Mouse (Mus musculus) heart, postnatal 14 days (tissue): Measurements from ENCODE around the gene Rpl28. TPM values are rescaled to one million over a fixed set of nuclear protein-coding genes. Genes with fewer than 3 reads are reported as not detected.

ENCODE experiments used
- DNase-seq, 2 experiments: peaks; one replicate each; pipeline ENCODE4 v3.0.0; 2021 to 2022
- intact Hi-C: fragments of 180-260 bp; cut with DNase I; formaldehyde crosslinking; loops from one replicate; pipeline ENCODE4 v1.15.1; 2025
- total RNA-seq, 2 experiments: library from RNA; stranded (reverse); gene quantifications; 2 replicates each; pipeline ENCODE4 v1.2.3; 2021

The Rpl28 gene
- total RNA-seq, 2 experiments from 2014 or later, result 469 to 532 TPM

DNA sequence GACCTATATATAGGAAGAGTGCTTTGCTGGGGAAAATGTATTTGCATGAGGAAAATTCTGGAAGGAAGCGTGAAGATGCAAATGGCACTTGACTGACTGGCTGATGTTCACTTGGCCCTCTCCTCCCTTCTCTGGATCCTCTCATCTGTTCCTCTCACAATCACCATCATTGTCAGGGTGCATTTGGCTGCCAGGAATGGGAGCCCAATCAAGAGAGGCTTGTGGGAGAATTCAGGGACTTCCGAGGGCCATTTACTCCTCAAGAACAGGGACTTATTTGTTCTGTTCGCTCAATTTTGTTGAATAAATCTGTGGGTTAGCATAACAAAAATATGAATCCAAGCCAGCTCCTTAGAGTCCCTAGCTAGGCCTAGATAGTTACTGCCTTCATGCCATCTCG lies 29.0 kb downstream of the Rpl28 start:
- intact Hi-C loops, result no loop called here
- no peak for DNase-seq

- no peak for DNase-seq
Observed at GRCm38 (mm10) chr7:4822162-4822907, 29.7 kb downstream of the Rpl28 start.

GRCm38 (mm10) chr7:4825365-4825764 lies 32.7 kb downstream of the Rpl28 start:
- intact Hi-C loops, result no loop called here
- no peak for DNase-seq

More at GRCm38 (mm10) chr7:4822162-4822907, 29.7 kb downstream of the Rpl28 start:
- intact Hi-C loops, result no loop called here

DNA sequence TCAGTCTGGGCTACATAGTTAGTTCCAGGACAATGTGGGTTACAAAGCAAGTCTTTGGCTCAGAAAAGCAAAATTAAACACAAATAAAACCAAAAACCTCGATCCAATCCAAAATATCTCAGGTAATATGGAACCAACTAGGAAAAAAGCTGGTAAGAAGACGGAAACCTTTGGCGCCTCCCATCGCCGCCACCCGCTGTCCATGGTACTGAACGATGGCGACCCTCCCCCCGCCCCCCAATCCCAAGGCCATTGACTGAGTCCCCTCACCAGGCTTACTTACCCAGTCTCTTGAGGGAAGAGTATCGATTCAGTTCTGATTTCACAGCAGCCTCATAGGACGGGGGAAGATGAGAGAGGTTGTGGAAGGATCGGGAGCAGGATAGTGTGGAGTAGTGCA lies 37.8 kb downstream of the Rpl28 start:
- intact Hi-C loops, result no loop called here
- DNase-seq, result no peak

DNA sequence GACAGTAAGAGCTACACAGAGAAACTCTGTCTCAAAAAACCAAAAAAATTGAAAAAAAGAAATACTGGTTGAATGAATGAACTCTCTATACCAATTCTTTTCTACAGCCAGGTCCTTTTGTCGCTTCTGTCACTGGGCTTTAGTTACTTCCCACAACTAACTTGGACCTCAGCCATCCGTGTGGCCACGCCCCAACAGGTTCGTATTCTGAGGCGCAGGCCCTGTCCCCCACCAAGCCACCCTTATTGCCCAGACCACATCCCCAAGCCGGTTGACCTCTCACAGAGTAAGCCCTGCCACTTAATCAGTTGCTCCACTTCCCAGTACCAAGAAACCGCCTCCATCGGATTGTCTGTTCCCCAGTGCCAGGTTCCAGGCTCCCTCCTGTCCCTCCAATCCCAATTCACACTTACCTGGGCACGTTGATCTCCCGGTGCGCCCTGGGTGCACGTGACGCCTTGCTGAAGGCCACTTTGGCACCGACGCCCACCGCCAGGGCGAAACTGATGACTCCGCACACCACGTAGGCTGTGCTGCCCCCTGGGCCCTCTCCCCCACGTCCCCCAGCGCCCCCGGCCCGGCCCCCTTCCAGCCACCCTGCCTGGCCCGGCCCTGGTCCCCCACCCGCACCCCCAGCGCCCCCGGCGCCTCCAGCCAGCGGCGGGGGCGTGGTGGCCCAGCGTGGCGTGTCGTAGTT lies 43.1 kb downstream of the Rpl28 start:
- no peak for DNase-seq
- intact Hi-C loops, result no loop called here

- peak; percentile 49 to 63 for DNase-seq
- intact Hi-C loops, result no loop called here
Observed at GRCm38 (mm10) chr7:4836351-4836792, 43.7 kb downstream of the Rpl28 start.

GRCm38 (mm10) chr7:4837639-4838038 lies 45.0 kb downstream of the Rpl28 start:
- no peak for DNase-seq
- intact Hi-C loops, result no loop called here

- DNase-seq, result no peak
- intact Hi-C loops, result no loop called here
Observed at GRCm38 (mm10) chr7:4842077-4842476, 49.4 kb downstream of the Rpl28 start.

DNA sequence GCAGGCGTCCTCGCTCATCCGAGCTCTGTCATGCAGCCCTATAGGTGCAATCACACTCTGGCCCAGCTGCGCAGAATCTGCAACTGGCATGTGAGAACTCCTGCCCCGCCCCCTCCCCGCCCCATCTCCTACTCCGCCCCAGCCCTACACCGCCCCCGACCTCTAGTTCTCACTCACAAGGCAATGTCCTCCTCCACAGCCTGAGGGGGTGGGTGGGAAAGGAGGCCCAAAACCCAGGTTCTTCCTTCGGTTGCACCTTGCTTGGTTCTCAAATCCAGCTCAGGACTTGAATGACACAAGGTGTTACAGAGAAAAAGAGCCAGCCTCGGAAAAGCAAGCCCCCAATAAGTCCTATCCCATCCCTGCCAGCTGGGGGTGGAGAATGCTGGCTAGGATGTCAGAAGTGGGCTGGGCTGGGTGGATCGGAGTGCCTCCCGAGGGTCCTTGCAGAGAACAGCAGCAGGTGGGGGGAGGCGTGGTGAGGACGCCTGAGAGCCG lies 50.0 kb downstream of the Rpl28 start:
- DNase-seq, result no peak
- intact Hi-C loops, result no loop called here

GRCm38 (mm10) chr7:4843604-4844244 lies 51.0 kb downstream of the Rpl28 start:
- DNase-seq, result no peak
- intact Hi-C loops, result no loop called here

GRCm38 (mm10) chr7:4844245-4844916 lies 51.7 kb downstream of the Rpl28 start, which contains the start of gene Shisa7:
TSS of gene Shisa7 (minus strand) at chr7:4844696.
- no peak for DNase-seq
- intact Hi-C loops, result no loop called here

Other genes with a start within 250 kb of the Rpl28 start
- gene Syt5, start 245.3 kb upstream of the Rpl28 start, total RNA-seq, result 1 to 10 TPM; 1.4 to 1.9 TPM
- not detected for gene Ptprh, start 188.8 kb upstream of the Rpl28 start, total RNA-seq
- gene Tmem86b, start 161.5 kb upstream of the Rpl28 start, total RNA-seq, result 1 to 10 TPM; 6.8 to 7.4 TPM
- 10 to 100 TPM; 73.7 to 78.8 TPM for gene Ppp6r1, start 133.9 kb upstream of the Rpl28 start, total RNA-seq
- gene Hspbp1, start 107.8 kb upstream of the Rpl28 start, total RNA-seq, result 10 to 100 TPM; 29.2 to 33.7 TPM
- 1 to 10 TPM; 1.6 to 1.8 TPM for gene Brsk1, start 102.3 kb upstream of the Rpl28 start, total RNA-seq
- gene Tmem150b, start 67.6 kb upstream of the Rpl28 start, total RNA-seq, result not detected
- gene Kmt5c, start 52.8 kb upstream of the Rpl28 start, total RNA-seq, result 10 to 100 TPM; 30.5 to 31.9 TPM
- gene Cox6b2, start 39.8 kb upstream of the Rpl28 start, total RNA-seq, result 1 to 10 TPM; 5.2 to 7.0 TPM
- gene Fam71e2, start 21.6 kb upstream of the Rpl28 start, total RNA-seq, result not detected
- gene Il11, start 10.0 kb upstream of the Rpl28 start, total RNA-seq, result under 1 TPM in 1 of 2 experiments, not detected in 1; 0.12 TPM
- gene Tmem190, start 9.9 kb upstream of the Rpl28 start, total RNA-seq, result not detected
- 1 to 10 TPM; 4.2 to 4.3 TPM for gene Tmem238, start 3.2 kb upstream of the Rpl28 start, total RNA-seq
- gene Ube2s, start 19.7 kb downstream of the Rpl28 start, total RNA-seq, result 100 to 1,000 TPM in 1 of 2 experiments, 10 to 100 TPM in 1; 97.9 to 112 TPM
- under 1 TPM in 1 of 2 experiments, not detected in 1; 0.05 TPM for gene Shisa7, start 51.8 kb downstream of the Rpl28 start, total RNA-seq
- 1 to 10 TPM; 3.1 to 4.2 TPM for gene Isoc2b, start 77.4 kb downstream of the Rpl28 start, total RNA-seq
- 10 to 100 TPM; 22.9 to 27.0 TPM for gene Isoc2a, start 84.3 kb downstream of the Rpl28 start, total RNA-seq
- not detected for gene Gm36210, start 113.6 kb downstream of the Rpl28 start, total RNA-seq
- gene Zfp628, start 122.3 kb downstream of the Rpl28 start, total RNA-seq, result 1 to 10 TPM; 9.4 to 9.6 TPM
- 1 to 10 TPM; 5.9 to 6.1 TPM for gene Nat14, start 129.2 kb downstream of the Rpl28 start, total RNA-seq
- gene Ssc5d, start 132.9 kb downstream of the Rpl28 start, total RNA-seq, result 1 to 10 TPM; 7.8 TPM
- 10 to 100 TPM in 1 of 2 experiments, 1 to 10 TPM in 1; 4.2 to 11.6 TPM for gene Sbk2, start 171.5 kb downstream of the Rpl28 start, total RNA-seq
- gene Sbk3, start 178.3 kb downstream of the Rpl28 start, total RNA-seq, result 10 to 100 TPM; 14.9 to 37.3 TPM
- 10 to 100 TPM; 14.3 to 18.1 TPM for gene Zfp579, start 203.3 kb downstream of the Rpl28 start, total RNA-seq
- gene Zfp524, start 221.5 kb downstream of the Rpl28 start, total RNA-seq, result 1 to 10 TPM; 8.1 to 8.6 TPM
- gene Fiz1, start 221.8 kb downstream of the Rpl28 start, total RNA-seq, result 10 to 100 TPM; 17.0 to 20.2 TPM
- not detected for gene Gm44973, start 222.6 kb downstream of the Rpl28 start, total RNA-seq
- 10 to 100 TPM; 18.2 to 19.9 TPM for gene Zfp865, start 227.5 kb downstream of the Rpl28 start, total RNA-seq
- gene Ccdc106, start 227.7 kb downstream of the Rpl28 start, total RNA-seq, result under 1 TPM; 0.17 TPM
- gene 4632433K11Rik, start 241.2 kb downstream of the Rpl28 start, total RNA-seq, result not detected
- 1 to 10 TPM; 5.0 to 6.6 TPM for gene Zfp784, start 245.6 kb downstream of the Rpl28 start, total RNA-seq